Mouse (Mus musculus): ENCODE data around the gene Carm1. TPM values are rescaled to one million over a fixed set of nuclear protein-coding genes. Genes with fewer than 3 reads are reported as not detected.
A peak's percentile ranks its signal among the peaks of the same experiment; 100 is the strongest.

Carm1 gene
- polyA plus RNA-seq, 1 experiment from 2014 or later: 59.6 TPM

DNA sequence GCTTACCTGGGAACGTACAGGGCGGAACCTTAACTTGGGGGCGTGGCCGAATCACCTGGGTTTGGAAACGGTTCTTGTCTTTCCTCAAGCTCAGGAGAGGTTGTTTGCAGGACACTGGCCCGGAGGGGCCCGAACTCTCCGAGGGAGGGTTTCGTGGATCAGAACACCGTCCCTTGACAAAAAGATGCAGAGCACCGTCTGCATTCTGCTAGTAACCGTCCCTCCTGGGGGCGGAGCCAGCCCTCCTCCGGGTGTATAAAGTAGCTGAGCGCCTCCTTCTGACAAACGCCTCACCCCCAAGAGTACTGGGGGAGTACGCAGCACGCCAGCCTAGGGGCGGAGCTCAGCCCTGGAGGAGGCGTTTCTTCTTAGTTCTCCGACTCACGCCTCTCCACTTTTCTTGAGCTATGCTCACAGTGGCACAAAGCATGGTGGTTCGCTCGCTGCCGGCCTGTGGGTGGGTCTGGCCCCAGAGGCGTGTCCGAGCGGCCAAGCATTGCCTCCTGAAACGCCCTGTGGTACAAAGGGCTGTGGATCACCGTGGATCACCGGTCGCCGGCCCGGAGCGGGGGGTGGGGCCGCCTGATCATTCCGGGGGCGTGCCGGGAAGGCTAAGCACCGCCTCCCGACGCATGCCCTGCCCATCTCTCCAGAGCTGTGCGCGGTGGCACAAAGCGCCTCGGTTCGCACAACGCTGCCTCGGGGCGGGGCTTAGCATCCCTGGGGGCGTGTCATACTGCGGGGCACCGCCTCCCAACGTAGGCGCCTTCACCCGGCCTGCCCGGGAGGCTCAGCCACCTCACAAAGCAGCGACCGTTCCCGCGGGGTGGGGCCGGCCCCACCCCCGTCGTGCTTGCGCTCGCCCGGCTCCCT lies 542 bp upstream of the Carm1 start:
- peak; percentile 99 for DNase-seq (ENCODE audit: low spot score)
- Histone ChIP-seq H3K27me3 (ENCODE audit: insufficient read depth, poor library complexity, severe bottlenecking) (no peaks in the 10 kb centered on the region), H3K9me3 (no peaks in the 10 kb centered on the region), H3K27ac (peak overlapping the region; percentile 99), H3K36me3 (peaks cover 13% of the 10 kb centered on the region), H3K4me3 (peak overlapping the region; percentile 87), H3K4me1 (peaks cover 17% of the 10 kb centered on the region)
- WGBS: under 1% methylated on average over 67 of the region's 67 CpGs

DNA sequence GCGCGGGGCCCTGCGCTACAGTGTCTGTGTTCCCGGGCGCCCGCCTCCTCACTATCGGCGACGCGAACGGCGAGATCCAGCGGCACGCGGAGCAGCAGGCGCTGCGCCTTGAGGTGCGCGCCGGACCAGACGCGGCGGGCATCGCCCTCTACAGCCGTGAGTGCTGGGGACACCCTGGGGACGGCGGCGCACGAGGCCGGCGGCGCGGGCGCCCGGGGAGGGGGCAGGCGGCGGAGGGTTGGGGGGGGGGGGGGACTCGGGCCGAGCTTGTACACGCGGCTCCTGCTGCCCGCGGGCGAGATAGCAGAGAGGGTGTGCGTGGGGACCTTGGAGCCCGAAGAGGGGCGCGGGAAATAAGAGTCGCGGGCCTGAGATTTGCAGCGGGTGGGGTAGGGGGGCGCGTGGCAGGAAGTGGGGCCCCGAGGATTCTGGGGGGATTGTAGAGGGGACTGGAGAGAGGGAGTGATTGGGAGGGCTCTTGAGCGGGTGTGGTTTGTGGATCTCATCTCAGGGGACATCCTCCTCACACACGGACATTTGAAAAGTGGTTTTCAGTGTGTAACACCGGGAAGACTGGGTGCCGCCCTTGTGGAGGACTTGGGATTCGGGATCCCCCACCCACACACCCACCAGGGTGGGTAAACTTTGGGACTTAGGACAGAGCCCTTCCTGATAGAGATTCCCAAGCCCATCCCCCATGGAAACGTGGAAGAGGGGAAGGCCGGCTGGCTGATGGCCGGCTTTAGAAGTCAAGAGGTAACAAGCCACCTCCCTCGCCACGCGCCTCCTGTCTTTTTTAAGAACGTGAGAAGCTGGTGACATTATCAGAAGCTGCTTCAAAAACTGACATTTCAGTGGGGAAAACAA lies 614 bp downstream of the Carm1 start:
- H3K27ac ChIP-seq: peak overlapping the region; percentile 99
- H3K36me3 ChIP-seq: peaks cover 20% of the 10 kb centered on the region
- DNase-seq (ENCODE audit: low spot score): peak; percentile 86
- no peaks in the 10 kb centered on the region for H3K27me3 ChIP-seq (ENCODE audit: insufficient read depth, poor library complexity, severe bottlenecking)
- peak overlapping the region; percentile 87 for H3K4me3 ChIP-seq
- H3K4me1 ChIP-seq: peaks cover 17% of the 10 kb centered on the region
- WGBS: 2% methylated on average over 63 of the region's 66 CpGs
- no peaks in the 10 kb centered on the region for H3K9me3 ChIP-seq

DNA sequence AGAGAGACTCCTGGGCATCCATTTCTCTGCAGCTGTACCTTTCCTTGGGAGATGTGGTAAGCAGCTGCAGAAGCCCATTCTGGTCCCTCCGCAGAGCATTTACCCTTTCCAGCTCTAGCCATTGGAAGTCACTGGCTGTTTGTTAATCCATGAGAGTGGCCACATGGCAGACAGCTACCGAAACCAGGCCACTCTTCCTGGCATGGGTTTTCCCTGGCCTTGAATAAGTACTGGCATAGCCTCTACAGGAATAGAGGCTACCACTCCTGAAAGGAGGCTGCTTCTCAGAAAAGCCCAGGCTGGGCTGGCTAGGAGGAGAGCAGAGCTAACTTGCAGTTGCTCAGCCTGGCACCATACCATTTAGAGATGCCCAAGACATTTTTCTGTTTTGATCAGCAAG lies 4.4 kb downstream of the Carm1 start:
- WGBS: 90% methylated on average over 2 of the region's 2 CpGs
- H3K27ac ChIP-seq: no peak overlapping the region
- no peaks in the 10 kb centered on the region for H3K9me3 ChIP-seq
- H3K4me1 ChIP-seq: peaks cover 27% of the 10 kb centered on the region
- peaks cover 43% of the 10 kb centered on the region for H3K36me3 ChIP-seq
- no peak overlapping the region for H3K4me3 ChIP-seq
- no peaks in the 10 kb centered on the region for H3K27me3 ChIP-seq (ENCODE audit: insufficient read depth, poor library complexity, severe bottlenecking)
- DNase-seq (ENCODE audit: low spot score): no peak

DNA sequence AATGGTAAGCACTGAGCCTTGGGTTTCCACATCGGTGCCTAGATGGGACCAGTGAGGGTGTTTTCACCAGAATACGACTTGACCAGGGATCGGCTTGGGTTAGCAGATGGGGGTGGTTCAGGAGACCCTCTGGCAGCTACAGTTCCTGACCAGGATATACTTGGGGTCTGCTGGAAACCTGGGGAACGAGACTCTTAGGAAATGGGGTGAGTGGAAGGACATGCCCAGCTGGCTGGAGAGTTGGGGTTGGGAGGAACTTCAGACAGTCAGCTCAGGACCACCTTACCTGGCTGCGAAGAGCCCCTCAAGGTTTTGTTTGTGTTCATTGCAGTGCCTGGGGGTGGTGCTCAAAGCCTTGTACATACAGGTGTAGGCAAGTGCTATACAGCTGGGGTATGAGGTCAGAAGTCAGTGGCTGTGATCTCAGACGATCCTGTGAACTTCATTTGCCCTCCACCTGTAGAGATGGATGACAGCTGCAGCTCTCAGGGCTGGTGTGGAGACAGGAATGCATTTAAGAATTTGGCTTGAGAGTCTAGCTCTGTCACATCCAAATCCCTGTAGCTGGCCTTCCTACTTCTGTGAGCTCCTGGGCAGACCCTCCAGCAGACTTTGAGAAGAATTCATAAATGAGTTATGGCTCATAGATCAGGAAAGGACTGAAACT lies 7.0 kb downstream of the Carm1 start:
- Histone ChIP-seq H3K9me3 (no peaks in the 10 kb centered on the region), H3K36me3 (peaks cover 60% of the 10 kb centered on the region), H3K4me3 (no peak overlapping the region), H3K27ac (no peak overlapping the region), H3K4me1 (peaks cover 39% of the 10 kb centered on the region), H3K27me3 (ENCODE audit: insufficient read depth, poor library complexity, severe bottlenecking) (no peaks in the 10 kb centered on the region)
- WGBS: 86% methylated on average over 6 of the region's 6 CpGs
- peak; percentile 69 for DNase-seq (ENCODE audit: low spot score)

DNA sequence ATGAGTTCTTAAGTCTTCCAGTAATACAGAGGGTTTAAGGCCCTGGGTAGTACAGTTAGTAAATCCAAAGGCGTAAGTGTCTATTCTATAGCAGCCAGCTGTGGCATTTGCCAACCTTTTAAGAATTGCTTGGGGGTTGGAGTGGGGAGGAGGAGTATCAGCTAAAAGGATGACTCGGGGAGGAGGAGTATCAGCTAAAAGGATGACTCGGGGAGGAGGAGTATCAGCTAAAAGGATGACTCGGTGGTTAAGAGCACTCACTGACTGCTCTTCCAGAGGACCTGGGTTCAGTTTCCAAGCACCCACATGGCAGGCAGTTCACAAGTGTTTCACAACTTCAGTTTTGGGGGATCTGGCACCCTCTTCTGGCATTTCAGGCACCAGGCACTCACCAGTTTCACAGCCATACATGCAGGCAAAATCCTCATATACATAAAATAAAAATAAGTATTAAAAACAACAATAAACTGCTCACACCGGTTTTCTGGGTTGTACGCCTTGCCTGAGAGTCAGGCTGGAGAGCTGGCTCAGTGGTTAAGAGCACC lies 8.6 kb downstream of the Carm1 start:
- Histone ChIP-seq H3K27me3 (ENCODE audit: insufficient read depth, poor library complexity, severe bottlenecking) (no peaks in the 10 kb centered on the region), H3K4me3 (no peak overlapping the region), H3K27ac (no peak overlapping the region), H3K36me3 (peaks cover 61% of the 10 kb centered on the region), H3K4me1 (peaks cover 39% of the 10 kb centered on the region), H3K9me3 (no peaks in the 10 kb centered on the region)
- no peak for DNase-seq (ENCODE audit: low spot score)
- 88% methylated on average over 6 of the region's 6 CpGs for WGBS

DNA sequence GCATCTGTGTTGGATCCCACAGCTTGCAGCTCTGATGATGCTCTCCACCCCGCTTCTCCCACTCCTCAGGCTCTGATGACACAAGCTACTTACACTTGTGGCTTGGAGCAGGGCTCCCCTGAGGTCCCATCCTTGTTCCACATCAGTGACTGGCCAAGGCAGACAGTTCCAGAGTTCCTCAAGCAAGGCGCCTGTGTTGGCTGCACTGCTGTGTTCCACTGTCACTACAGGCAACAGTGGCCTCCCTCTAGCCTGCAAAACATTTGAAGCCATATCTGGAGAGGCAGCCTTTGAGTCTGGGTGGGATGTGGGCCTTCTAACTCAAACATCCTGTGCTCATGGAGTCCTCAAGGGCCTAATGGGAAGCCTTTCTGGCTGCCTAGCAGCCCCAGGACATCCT lies 10.3 kb downstream of the Carm1 start:
- Histone ChIP-seq H3K9me3 (no peaks in the 10 kb centered on the region), H3K36me3 (peaks cover 61% of the 10 kb centered on the region), H3K4me3 (no peak overlapping the region), H3K4me1 (peaks cover 39% of the 10 kb centered on the region), H3K27me3 (ENCODE audit: insufficient read depth, poor library complexity, severe bottlenecking) (no peaks in the 10 kb centered on the region), H3K27ac (peak overlapping the region; percentile 53; the same call in 1 of the 2 replicates)
- 86% methylated on average over 2 of the region's 2 CpGs for WGBS
- DNase-seq (ENCODE audit: low spot score): peak; percentile 74

DNA sequence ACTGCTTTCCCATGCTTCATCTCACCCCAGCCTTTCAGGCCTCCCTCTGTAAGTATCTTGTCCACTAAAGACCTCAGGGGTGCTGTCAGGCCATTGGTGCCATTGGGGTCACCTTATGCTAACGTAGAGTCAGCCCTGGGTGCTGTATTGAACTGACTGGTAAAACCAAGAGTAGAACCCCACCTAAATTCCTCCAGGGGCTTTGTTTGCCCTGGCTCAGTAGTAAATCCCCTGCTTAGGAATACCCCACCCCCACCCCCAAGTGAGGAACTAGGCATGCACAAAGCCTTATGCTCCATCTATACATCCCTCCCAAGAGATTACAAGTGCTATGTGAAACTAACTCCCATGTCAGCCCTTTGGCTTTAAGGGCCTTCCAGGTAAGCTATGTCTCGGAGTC lies 10.9 kb downstream of the Carm1 start:
- no peak for DNase-seq (ENCODE audit: low spot score)
- H3K4me3 ChIP-seq: no peak overlapping the region
- WGBS: 89% methylated on average over 2 of the region's 2 CpGs
- no peaks in the 10 kb centered on the region for H3K27me3 ChIP-seq (ENCODE audit: insufficient read depth, poor library complexity, severe bottlenecking)
- peaks cover 60% of the 10 kb centered on the region for H3K36me3 ChIP-seq
- no peaks in the 10 kb centered on the region for H3K9me3 ChIP-seq
- peaks cover 39% of the 10 kb centered on the region for H3K4me1 ChIP-seq
- peak overlapping the region; percentile 53; the same call in 1 of the 2 replicates for H3K27ac ChIP-seq

DNA sequence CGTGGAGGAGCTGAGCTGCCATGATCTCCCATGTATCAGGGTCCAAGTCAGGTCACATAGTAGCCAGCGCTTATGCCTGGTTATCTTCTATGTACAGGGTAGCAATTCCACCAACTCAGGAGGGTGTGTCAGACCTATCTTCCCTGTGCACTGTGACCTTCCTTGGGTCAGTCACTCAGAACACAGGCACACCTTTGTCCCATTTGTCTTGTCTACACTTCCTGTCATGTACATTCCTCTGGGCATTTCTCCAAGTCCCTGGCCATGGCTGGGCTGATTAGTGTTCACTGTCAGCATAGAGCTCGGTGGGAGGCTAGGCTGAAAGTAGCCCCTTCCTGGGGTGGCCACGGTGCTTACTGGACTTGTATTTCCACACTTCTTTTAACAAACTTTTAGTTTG lies 11.7 kb downstream of the Carm1 start:
- 56% methylated on average over 4 of the region's 4 CpGs for WGBS
- H3K27me3 ChIP-seq (ENCODE audit: insufficient read depth, poor library complexity, severe bottlenecking): no peaks in the 10 kb centered on the region
- peak; percentile 90 for DNase-seq (ENCODE audit: low spot score)
- H3K9me3 ChIP-seq: no peaks in the 10 kb centered on the region
- no peak overlapping the region for H3K4me3 ChIP-seq
- peak overlapping the region; percentile 62 for H3K27ac ChIP-seq
- H3K36me3 ChIP-seq: peaks cover 59% of the 10 kb centered on the region
- H3K4me1 ChIP-seq: peaks cover 37% of the 10 kb centered on the region

DNA sequence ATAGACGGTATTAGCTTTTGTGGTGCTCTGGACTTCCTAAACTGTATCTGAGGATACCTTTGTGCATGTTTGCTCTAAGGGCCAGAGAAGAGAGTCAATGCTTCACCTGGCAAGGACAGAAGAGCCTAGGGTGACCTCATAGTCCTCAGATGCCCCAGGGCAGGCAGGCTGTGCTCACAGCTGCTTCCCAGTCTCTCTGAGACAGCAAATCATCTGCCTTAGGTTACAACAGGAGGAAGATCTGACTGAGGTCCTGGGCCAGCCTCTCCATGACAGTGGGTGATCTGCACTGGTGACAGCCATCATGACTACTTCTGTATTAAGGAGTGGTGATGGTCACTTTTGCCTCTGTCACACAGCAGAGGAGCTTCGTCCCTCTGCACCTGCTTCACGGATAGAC lies 12.5 kb downstream of the Carm1 start:
- Histone ChIP-seq H3K27me3 (ENCODE audit: insufficient read depth, poor library complexity, severe bottlenecking) (no peaks in the 10 kb centered on the region), H3K36me3 (peaks cover 51% of the 10 kb centered on the region), H3K4me3 (no peak overlapping the region), H3K4me1 (peaks cover 30% of the 10 kb centered on the region), H3K27ac (peak overlapping the region; percentile 10; the same call in 1 of the 2 replicates), H3K9me3 (no peaks in the 10 kb centered on the region)
- DNase-seq (ENCODE audit: low spot score): peak; percentile 73
- 95% methylated on average over 3 of the region's 3 CpGs for WGBS

DNA sequence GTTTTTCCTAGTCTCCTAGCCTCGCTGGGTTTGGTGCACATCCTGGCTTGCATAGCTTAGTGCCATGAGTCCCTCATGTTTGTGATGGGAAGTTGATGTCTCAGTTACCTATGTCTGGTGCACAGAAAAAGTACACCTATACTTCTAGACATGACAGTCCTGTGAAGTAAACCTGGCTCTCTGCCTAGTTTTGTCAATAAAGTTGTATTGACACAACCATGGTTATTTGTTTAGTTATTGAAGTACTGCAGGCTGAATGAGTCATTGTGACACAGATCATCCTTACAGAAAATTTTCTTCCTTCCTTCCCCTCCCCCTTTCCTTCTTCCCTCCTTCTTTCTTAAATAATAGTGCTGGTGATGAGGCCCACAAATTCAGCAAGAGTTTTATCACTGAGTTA lies 17.7 kb downstream of the Carm1 start:
- peaks cover 38% of the 10 kb centered on the region for H3K36me3 ChIP-seq
- peaks cover 23% of the 10 kb centered on the region; the same call in 1 of the 2 replicates for H3K4me1 ChIP-seq
- H3K27ac ChIP-seq: no peak overlapping the region
- H3K4me3 ChIP-seq: no peak overlapping the region
- no peaks in the 10 kb centered on the region for H3K27me3 ChIP-seq (ENCODE audit: insufficient read depth, poor library complexity, severe bottlenecking)
- 72% methylated on average over 1 of the region's 1 CpGs for WGBS
- no peaks in the 10 kb centered on the region for H3K9me3 ChIP-seq
- no peak for DNase-seq (ENCODE audit: low spot score)

DNA sequence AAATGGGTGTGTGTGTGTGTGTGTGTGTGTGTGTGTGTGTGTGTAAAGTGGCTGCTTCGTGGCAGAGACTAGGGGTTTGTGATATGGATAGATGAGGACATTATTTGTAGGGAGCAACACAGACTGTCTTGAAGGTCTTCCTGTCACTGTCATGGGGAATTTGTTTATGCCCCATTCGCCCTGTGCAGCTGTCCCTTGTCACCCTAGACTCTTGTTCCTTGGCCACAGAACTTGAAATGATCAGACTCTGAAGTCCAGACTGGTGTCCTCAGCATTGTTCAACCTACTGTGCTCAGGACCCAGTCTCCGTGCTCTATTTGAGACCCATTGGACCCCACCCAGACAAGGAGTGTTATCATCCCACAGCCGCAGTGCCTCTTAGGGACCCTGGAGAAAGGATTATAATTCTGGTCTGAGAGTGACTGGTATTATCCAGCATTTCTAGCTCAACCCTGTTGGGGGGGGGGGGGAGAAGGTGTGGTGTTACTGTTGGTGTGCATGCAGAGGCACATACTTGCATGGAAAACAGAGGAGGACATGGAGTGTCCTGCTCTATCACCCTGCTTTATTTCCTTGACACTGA lies 18.4 kb downstream of the Carm1 start:
- DNase-seq (ENCODE audit: low spot score): peak; percentile 75
- H3K27ac ChIP-seq: no peak overlapping the region
- peaks cover 23% of the 10 kb centered on the region; the same call in 1 of the 2 replicates for H3K4me1 ChIP-seq
- WGBS: 70% methylated on average over 4 of the region's 4 CpGs
- H3K9me3 ChIP-seq: no peaks in the 10 kb centered on the region
- no peaks in the 10 kb centered on the region for H3K27me3 ChIP-seq (ENCODE audit: insufficient read depth, poor library complexity, severe bottlenecking)
- H3K36me3 ChIP-seq: peaks cover 43% of the 10 kb centered on the region
- H3K4me3 ChIP-seq: no peak overlapping the region

DNA sequence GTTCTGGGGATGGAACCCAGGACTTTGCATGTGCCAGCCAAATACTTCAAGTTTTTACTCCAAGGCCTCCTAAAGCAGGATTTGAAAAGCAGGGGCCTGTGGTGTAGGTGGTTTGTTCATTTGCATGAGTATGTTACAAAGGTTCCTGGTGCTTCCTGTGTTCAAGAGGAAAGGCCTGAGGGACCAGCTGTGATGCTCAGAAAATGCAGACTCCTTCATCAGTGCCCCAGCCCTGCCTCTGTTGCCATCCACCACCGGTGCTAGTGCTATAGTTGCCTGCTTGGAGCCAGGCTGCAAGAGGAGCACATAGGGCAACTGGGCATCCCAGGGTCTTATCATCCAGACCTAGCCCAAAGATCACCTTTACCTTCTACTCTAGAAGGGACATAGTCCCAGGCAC lies 19.8 kb downstream of the Carm1 start:
- no peak overlapping the region for H3K27ac ChIP-seq
- no peaks in the 10 kb centered on the region for H3K9me3 ChIP-seq
- 84% methylated on average over 1 of the region's 1 CpGs for WGBS
- peaks cover 47% of the 10 kb centered on the region for H3K36me3 ChIP-seq
- peaks cover 23% of the 10 kb centered on the region; the same call in 1 of the 2 replicates for H3K4me1 ChIP-seq
- peak; percentile 61 for DNase-seq (ENCODE audit: low spot score)
- no peaks in the 10 kb centered on the region for H3K27me3 ChIP-seq (ENCODE audit: insufficient read depth, poor library complexity, severe bottlenecking)
- no peak overlapping the region for H3K4me3 ChIP-seq
